Mouse (Mus musculus) layer of hippocampus, adult 9-11 months (tissue): Measurements from ENCODE around the gene Ccdc28a.

Experiments used
- DNase-seq: peaks from one replicate; pipeline ENCODE4 v3.0.0; 2022

Gene Ccdc28a

GRCm38 (mm10) chr10:18193221-18193620, 41.6 kb downstream of the Ccdc28a start:
- no peak for DNase-seq

- DNase-seq, result no peak
These were observed 43.1 kb downstream of the Ccdc28a start for GRCm38 (mm10) chr10:18191706-18192105.

GRCm38 (mm10) chr10:18189498-18189897, 45.3 kb downstream of the Ccdc28a start:
- DNase-seq, result no peak

- DNase-seq, result no peak
These were observed 46.2 kb downstream of the Ccdc28a start for GRCm38 (mm10) chr10:18188564-18188963.

- DNase-seq, result peak; percentile 23
These were observed 52.6 kb downstream of the Ccdc28a start for GRCm38 (mm10) chr10:18182246-18182645.

- DNase-seq, result no peak
These were observed 57.5 kb downstream of the Ccdc28a start for GRCm38 (mm10) chr10:18177304-18177703.

- DNase-seq, result no peak
These were observed 58.1 kb downstream of the Ccdc28a start for GRCm38 (mm10) chr10:18176722-18177121.

GRCm38 (mm10) chr10:18175087-18175486, 59.7 kb downstream of the Ccdc28a start:
- no peak for DNase-seq
